Mouse (Mus musculus) small intestine, adult 2 months (tissue): ENCODE results near the gene B3gat2. TPM values are rescaled to one million over a fixed set of nuclear protein-coding genes. Genes with fewer than 3 reads are reported as not detected.

Experiments
- H3K27ac ChIP-seq: fragments of 200-500 bp; 2 replicates; pipeline ENCODE4 v1.5.1; 2012; ENCODE audit warnings: low read depth, low read length, control low read depth, inconsistent platforms; ENCODE audit not compliant: insufficient read depth
- H3K27me3 ChIP-seq: fragments of 200-500 bp; 2 replicates; pipeline ENCODE4 v1.6.1; 2012; ENCODE audit warnings: mild to moderate bottlenecking, moderate library complexity, low read length, inconsistent platforms; ENCODE audit not compliant: control insufficient read depth, insufficient read depth
- H3K36me3 ChIP-seq: fragments of 200-500 bp; 2 replicates; pipeline ENCODE4 v1.6.1; 2012; ENCODE audit warnings: mild to moderate bottlenecking, low read length, control low read depth, inconsistent platforms; ENCODE audit not compliant: control insufficient read depth, insufficient read depth
- H3K4me1 ChIP-seq: fragments of 200-500 bp; 2 replicates; pipeline ENCODE4 v1.6.1; 2012; ENCODE audit warnings: low read length, inconsistent platforms, mixed read lengths; ENCODE audit not compliant: control insufficient read depth, insufficient read depth, insufficient read length
- H3K4me3 ChIP-seq: fragments of 200-500 bp; 2 replicates; pipeline ENCODE4 v1.5.1; 2012; ENCODE audit warnings: low read depth, mild to moderate bottlenecking, control low read depth, inconsistent platforms, low read length, moderate library complexity
- CTCF ChIP-seq: fragments of 200-500 bp; IDR thresholded peaks from 2 replicates; pipeline ENCODE4 v1.5.1; 2012; ENCODE audit warnings: low read depth, mild to moderate bottlenecking, control low read depth, inconsistent platforms, low read length, moderate library complexity, mixed read lengths; ENCODE audit not compliant: insufficient replicate concordance, insufficient read length; ENCODE audit errors: extremely low read depth
- POLR2A ChIP-seq: fragments of 200-500 bp; IDR thresholded peaks from 2 replicates; pipeline ENCODE4 v1.6.1; 2012; ENCODE audit warnings: low read depth, mild to moderate bottlenecking, control low read depth, inconsistent platforms, low read length, moderate library complexity
- WGBS: fragments of 180-500 bp; shearing (Covaris S2); methylation state at CpG from one replicate; pipeline ENCODE4 v1.1.7; 2018; 5-methylcytosine and 5-hydroxymethylcytosine counted together
- polyA plus RNA-seq: library from polyadenylated mRNA; depleted of rRNA; stranded (reverse); fragments of >200 nt; gene quantifications from 2 replicates; pipeline ENCODE4 v1.2.3, GENCODE M21; 2012

B3gat2 gene
- polyA plus RNA-seq, 1 experiment, result not detected

DNA sequence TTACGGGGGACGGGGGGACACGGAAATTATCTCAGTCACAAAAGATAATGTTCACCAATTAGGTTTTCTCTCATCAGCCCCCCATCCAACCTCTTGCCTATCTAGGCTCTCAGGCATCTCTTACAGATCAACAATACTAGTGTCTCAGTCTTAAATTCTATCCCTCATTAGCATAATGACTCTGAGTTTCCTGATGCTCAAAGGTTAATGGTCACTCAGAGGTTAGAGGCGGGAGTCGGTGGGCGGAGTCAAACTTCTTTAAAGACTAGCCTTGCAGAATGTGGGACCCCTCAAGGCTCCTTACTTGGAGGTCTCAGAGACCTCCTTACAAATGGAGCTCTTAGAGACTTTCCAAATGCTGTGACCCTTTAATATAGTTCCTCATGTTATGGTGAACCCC, 8.0 kb upstream of the B3gat2 start:
- Histone ChIP-seq H3K36me3 (no peaks in the 10 kb centered on the region), H3K27me3 (no peaks in the 10 kb centered on the region), H3K4me1 (no peaks in the 10 kb centered on the region), H3K27ac (no peak overlapping the region), H3K4me3 (no peak overlapping the region)
- 74% methylated on average over 6 of the region's 6 CpGs for WGBS
- no peak for TF ChIP-seq CTCF
- TF ChIP-seq POLR2A, result no peak

DNA sequence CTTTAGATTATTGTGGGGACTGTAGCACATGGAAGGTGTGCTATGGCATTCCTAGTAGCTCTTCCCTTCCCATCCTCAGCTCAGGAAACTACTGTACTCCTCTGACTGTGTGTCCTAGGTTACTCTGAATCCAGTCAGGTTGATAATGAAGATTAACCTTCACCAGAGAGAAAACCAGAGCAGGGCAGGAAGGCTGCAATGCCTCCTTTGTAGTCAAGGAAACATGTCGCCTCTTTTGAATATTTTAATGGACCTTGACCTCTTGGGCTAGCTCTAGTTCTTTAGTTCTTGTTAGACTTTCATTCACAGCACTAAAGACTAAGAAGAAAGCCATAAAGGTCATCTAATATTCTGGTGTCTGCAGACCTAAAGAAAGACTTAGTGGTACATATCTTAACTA, 7.2 kb upstream of the B3gat2 start:
- WGBS, result 45% methylated on average over 1 of the region's 1 CpGs
- no peaks in the 10 kb centered on the region for H3K27me3 ChIP-seq
- no peaks in the 10 kb centered on the region for H3K36me3 ChIP-seq
- no peaks in the 10 kb centered on the region for H3K4me1 ChIP-seq
- H3K4me3 ChIP-seq, result no peak overlapping the region
- H3K27ac ChIP-seq, result no peak overlapping the region
- TF ChIP-seq POLR2A, result no peak
- no peak for TF ChIP-seq CTCF

- 94% methylated on average over 1 of the region's 1 CpGs for WGBS
- no peaks in the 10 kb centered on the region for H3K36me3 ChIP-seq
- H3K27ac ChIP-seq, result no peak overlapping the region
- no peaks in the 10 kb centered on the region for H3K27me3 ChIP-seq
- no peak overlapping the region for H3K4me3 ChIP-seq
- H3K4me1 ChIP-seq, result no peaks in the 10 kb centered on the region
- TF ChIP-seq POLR2A (no peak), CTCF (no peak)
Measured at GRCm38 (mm10) chr1:23754967-23755366, 6.6 kb upstream of the B3gat2 start.

GRCm38 (mm10) chr1:23762136-23762687, 659 bp downstream of the B3gat2 start:
- Histone ChIP-seq H3K36me3 (no peaks in the 10 kb centered on the region), H3K27ac (no peak overlapping the region), H3K27me3 (peaks cover 25% of the 10 kb centered on the region), H3K4me3 (peak overlapping the region; percentile 56), H3K4me1 (peaks cover 10% of the 10 kb centered on the region)
- TF ChIP-seq POLR2A (no peak), CTCF (no peak)
- WGBS, result under 1% methylated on average over 45 of the region's 45 CpGs

- peak overlapping the region; percentile 56 for H3K4me3 ChIP-seq
- H3K27me3 ChIP-seq, result peaks cover 25% of the 10 kb centered on the region
- 2% methylated on average over 65 of the region's 65 CpGs for WGBS
- H3K27ac ChIP-seq, result no peak overlapping the region
- no peak for TF ChIP-seq POLR2A
- TF ChIP-seq CTCF, result peak; percentile 72
- peaks cover 10% of the 10 kb centered on the region for H3K4me1 ChIP-seq
- no peaks in the 10 kb centered on the region for H3K36me3 ChIP-seq
Measured at GRCm38 (mm10) chr1:23762782-23763630, 1.5 kb downstream of the B3gat2 start.

DNA sequence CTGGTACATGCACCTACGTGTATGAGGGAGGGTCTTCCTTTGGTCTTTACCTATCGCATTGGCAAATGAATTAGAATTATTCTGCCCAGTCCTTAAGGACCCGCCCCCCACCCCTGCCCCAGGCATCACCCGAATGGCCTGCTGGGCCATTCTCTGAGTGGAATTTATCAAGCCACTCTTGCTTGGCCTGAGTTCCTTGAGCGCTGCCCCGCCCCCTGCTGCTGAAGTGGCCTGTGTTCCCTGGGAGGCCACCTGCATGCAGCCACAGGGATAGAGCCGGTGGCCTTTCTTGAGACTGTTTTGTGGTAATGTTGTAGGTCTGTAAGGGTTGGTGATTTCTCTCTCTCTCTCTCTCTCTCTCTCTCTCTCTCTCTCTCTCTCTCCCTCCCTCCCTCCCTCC, 2.2 kb downstream of the B3gat2 start:
- TF ChIP-seq POLR2A, result no peak
- peaks cover 25% of the 10 kb centered on the region for H3K27me3 ChIP-seq
- no peak overlapping the region for H3K4me3 ChIP-seq
- H3K36me3 ChIP-seq, result no peaks in the 10 kb centered on the region
- no peak overlapping the region for H3K27ac ChIP-seq
- H3K4me1 ChIP-seq, result peaks cover 10% of the 10 kb centered on the region
- WGBS, result 6% methylated on average over 7 of the region's 7 CpGs

GRCm38 (mm10) chr1:23764710-23765109, 3.2 kb downstream of the B3gat2 start:
- TF ChIP-seq CTCF (no peak), POLR2A (no peak)
- H3K36me3 ChIP-seq, result no peaks in the 10 kb centered on the region
- WGBS, result 55% methylated on average over 4 of the region's 4 CpGs

More at GRCm38 (mm10) chr1:23764710-23765109, 3.2 kb downstream of the B3gat2 start:
- no peak overlapping the region for H3K4me3 ChIP-seq
- no peak overlapping the region for H3K27ac ChIP-seq
- peaks cover 10% of the 10 kb centered on the region for H3K4me1 ChIP-seq
- peaks cover 25% of the 10 kb centered on the region for H3K27me3 ChIP-seq
